Mouse (Mus musculus): ENCODE data around the gene Reps2. TPM values are rescaled to one million over a fixed set of nuclear protein-coding genes. Genes with fewer than 3 reads are reported as not detected.

Gene Reps2
- total RNA-seq, 2 experiments from 2014 or later: 0.71 to 2.5 TPM

- ATAC-seq (replicated peaks; ENCODE audit: poor library complexity): peak; percentile 42
Measured at GRCm38 (mm10) chrX:162500962-162501361, 142.5 kb downstream of the Reps2 start.

GRCm38 (mm10) chrX:162496485-162496884, 147.0 kb downstream of the Reps2 start:
- ATAC-seq (replicated peaks; ENCODE audit: poor library complexity): no peak

GRCm38 (mm10) chrX:162488630-162489029, 154.8 kb downstream of the Reps2 start:
- no peak for ATAC-seq (replicated peaks; ENCODE audit: poor library complexity)

- peak; percentile 55; the same call in 1 of the 2 replicates for ATAC-seq (replicated peaks; ENCODE audit: poor library complexity)
Measured at GRCm38 (mm10) chrX:162487734-162488133, 155.7 kb downstream of the Reps2 start.

- ATAC-seq (replicated peaks; ENCODE audit: poor library complexity): peak; percentile 77
Measured at GRCm38 (mm10) chrX:162470213-162470612, 173.2 kb downstream of the Reps2 start.

DNA sequence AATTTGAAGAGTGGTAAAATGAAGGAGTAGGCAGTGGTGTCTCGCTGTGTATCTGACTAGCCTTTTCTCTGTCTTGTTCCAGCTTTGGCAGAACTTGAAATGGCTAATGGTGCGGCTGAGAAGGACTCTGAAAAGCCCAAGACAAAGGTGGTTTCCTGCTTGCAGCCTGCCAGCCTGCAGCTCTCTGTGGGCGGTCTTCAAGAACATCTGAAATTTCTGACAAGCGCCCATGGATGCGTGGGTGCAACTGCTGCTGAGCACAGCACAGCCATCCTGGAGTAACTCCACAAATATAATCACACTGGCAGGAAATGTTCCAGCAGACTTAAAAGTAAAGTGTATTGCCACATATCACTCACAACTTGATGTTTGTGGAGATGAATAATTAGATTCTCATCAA, 181.3 kb downstream of the Reps2 start:
- no peak for ATAC-seq (replicated peaks; ENCODE audit: poor library complexity)

- peak; percentile 49; the same call in 1 of the 2 replicates for ATAC-seq (replicated peaks; ENCODE audit: poor library complexity)
Measured at GRCm38 (mm10) chrX:162456445-162456844, 187.0 kb downstream of the Reps2 start.

GRCm38 (mm10) chrX:162455364-162455763, 188.1 kb downstream of the Reps2 start:
- ATAC-seq (replicated peaks; ENCODE audit: poor library complexity): peak; percentile 57

- ATAC-seq (replicated peaks; ENCODE audit: poor library complexity): peak; percentile 62
Measured at GRCm38 (mm10) chrX:162453821-162454402, 189.5 kb downstream of the Reps2 start.

DNA sequence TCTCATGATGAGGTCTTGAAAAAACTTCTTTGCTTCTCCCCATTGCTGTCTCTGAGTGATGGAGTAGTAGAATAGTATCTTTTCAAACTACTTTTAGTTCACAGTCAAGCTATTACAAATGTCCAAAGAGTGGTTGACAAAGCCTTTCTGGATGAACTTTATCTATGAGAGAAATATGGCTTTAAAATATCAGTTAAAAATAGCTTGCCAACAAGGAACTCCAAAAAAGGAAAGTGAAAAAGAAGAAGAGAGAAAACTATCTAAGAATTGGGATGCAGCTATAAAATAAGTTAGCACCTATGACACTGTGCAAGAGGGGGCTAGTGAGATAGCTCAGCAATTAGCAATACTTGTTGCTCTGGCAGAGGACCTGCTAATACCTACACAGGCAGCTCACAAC, 190.8 kb downstream of the Reps2 start:
- ATAC-seq (replicated peaks; ENCODE audit: poor library complexity): no peak

DNA sequence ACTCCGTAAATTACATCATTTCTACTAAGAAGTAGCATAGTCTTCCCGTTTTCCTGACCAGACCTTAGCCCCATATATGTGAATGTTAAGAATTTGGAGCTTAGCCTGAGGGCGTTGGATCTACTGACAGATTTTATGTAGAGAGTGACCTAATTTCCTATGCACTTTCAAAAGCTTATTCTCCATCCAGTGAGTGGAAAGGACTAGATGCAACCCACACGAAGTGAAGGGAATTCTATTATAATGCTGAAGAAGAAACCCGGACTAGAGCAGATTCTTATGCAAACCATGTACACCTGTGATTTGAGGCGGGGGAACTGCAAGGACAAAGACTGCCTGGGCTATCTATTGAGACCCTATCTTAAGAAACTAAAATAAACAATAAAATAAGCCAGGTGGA, 195.5 kb downstream of the Reps2 start:
- no peak for ATAC-seq (replicated peaks; ENCODE audit: poor library complexity)

GRCm38 (mm10) chrX:162446678-162447318, 196.7 kb downstream of the Reps2 start:
- ATAC-seq (replicated peaks; ENCODE audit: poor library complexity): peak; percentile 37; the same call in 1 of the 2 replicates

- ATAC-seq (replicated peaks; ENCODE audit: poor library complexity): peak; percentile 44
Measured at GRCm38 (mm10) chrX:162443387-162443786, 200.1 kb downstream of the Reps2 start.

DNA sequence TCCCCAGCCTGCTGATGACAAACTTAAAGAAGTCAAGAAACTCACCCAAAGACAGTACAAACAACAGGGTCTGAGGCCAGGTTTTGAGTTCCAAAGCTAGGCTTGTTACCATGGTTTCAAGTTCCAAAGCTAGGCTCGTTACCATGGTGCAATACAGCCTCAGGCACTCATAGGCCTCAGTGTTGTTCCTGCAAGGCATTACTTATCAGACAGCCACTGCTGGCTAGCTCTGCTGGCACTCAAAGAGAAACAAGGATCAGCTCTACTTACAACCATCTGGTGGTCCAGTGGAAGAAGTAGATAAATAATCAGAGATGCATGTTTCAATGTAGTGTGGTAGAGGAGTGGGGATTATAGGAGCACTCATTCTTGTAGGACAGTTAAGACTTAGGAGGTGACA, 200.5 kb downstream of the Reps2 start:
- peak; percentile 67 for ATAC-seq (replicated peaks; ENCODE audit: poor library complexity)

DNA sequence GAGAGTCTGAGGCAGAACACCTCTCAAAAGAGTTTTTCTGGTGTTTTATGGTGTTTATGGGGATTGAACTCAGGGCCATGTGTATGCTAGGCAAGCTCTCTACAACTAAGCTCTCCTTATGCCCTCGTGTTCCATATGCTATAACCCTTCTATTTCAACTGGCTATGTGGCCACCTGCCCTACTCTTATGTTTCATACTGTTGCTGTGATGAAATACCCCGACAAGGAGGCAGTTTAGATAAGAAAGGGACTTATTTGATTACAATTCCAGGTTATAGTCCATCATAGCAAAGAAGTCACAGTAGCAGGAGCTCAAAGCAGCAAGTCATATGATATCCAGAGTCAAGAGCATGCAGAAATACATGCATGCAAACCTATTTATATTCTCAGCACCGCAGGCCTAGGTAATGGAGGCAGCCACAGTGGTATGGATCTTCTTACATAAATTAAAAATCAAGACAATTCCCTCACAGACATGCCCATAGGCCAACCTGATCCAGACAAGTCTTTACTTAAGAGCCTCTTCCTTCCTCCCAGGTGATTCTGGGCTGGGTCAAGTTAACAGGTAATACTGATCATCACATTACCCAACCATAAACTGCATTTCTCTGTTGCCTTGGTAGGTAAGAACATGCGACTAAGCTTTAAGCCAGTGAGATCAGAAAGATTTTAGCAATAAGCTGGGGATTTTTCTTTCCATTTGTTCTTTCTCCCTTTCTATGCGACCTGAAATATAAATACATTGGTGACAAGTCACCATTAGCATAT, 210.5 kb downstream of the Reps2 start:
- ATAC-seq (replicated peaks; ENCODE audit: poor library complexity): no peak

DNA sequence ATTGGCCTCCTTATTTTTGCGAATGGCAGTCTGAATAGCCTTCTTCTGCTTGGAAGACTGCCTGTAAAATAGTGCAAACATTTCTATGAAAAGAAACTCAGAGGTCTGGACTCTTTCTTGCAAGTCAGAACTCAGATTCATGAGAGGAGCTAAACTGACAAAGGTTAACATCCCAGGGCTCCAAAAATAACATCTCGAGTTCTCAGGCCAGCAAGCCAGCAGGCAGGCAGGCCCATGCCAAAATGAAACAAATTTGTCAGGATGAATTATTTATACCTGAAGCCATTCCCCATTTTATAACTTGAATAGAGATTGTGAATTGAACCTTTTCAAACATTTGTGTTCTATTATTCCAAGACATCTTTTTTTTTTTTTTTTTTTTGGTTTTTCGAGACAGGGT, 215.8 kb downstream of the Reps2 start:
- no peak for ATAC-seq (replicated peaks; ENCODE audit: poor library complexity)

DNA sequence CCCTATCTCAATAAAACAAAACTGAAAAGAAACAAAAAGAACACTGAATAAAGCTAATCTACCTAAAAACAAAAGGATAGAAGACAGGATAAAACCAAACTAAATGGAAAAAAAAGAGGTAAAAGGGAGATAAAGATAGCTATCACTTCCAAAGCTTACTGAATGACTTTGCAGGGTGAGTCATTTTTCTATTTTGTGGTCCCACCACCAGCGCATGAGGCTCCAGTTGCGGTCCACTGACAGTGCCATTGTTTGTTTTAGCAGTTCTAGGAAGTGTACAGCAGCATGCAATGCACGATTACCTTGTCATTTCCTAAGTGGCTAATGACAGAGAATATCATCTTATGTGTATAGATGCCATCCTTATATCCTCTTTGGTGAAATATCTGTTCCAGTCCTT, 224.0 kb downstream of the Reps2 start:
- no peak for ATAC-seq (replicated peaks; ENCODE audit: poor library complexity)

DNA sequence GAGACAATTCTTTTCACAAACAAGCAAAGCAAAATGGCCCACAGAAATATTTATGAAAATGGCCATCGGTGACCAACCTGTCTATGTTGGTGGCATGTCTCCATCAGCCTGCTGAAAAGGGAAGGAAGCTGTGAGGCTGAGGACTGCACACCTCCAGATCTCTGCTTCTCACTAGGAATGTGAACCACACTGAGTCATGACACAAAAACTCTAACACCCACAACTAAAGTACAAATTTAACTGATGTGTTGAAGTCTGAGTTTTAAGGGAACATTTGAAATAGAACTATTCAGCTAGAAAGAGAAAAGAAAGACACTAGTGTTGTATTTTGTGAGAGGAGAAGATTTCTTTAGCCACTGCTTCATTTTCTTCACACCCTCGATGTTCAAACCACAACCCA, 230.3 kb downstream of the Reps2 start:
- no peak for ATAC-seq (replicated peaks; ENCODE audit: poor library complexity)

DNA sequence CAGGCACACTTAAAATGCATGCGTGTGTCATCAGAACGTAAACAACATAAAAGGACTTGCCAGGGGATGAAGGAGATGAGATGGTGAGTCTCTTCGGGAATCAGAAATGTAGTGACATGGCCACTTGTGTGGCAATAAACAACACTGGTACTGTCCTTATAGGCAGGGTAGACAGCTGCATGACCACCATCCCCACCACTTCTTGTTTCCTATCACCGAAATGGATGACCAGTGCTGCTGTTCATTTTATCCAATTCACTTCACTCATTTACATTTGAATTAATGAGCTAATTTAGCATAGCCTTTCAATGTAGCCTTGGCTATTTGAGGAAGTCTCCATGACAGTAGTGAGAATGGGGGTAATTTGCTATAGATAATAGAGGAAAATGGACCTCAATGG, 236.2 kb downstream of the Reps2 start:
- no peak for ATAC-seq (replicated peaks; ENCODE audit: poor library complexity)

DNA sequence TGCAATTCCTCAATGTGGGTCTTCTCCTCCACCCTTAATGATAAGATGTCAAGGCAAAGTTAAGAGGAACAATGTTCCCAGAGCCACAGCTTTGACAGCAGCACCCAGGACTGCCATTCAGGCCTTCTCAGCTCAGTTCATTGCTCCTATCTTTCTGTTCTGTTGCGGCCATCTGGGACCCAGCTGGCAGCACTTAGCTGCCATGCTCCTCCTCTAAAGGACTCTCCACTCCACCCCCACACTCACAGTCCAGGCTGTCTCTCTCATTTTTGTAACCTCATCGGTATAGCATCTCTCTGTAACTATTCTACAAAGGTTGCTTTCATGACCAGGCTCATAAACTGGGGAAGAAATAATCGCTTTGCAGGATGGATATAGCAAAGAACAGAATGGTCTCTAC, 241.0 kb downstream of the Reps2 start:
- ATAC-seq (replicated peaks; ENCODE audit: poor library complexity): no peak

DNA sequence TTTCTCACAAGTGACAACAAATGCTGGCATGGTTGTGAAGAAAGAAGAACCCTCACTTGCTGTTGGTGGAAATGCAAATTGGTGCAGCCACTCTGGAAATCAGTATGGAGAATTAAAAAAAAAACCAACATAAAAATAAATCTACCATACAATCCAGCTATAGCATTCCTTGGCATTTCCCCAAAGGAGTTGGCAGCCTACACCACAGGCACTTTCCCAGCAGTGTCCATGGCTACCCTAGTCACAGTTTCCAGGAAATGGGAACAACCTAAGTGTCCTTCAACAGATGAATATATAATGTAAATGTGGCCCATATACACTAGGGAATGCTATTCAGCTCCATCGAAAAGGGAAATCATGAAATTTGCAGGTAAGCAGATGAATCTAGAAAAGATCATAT, 262.7 kb downstream of the Reps2 start:
- no peak for ATAC-seq (replicated peaks; ENCODE audit: poor library complexity)

DNA sequence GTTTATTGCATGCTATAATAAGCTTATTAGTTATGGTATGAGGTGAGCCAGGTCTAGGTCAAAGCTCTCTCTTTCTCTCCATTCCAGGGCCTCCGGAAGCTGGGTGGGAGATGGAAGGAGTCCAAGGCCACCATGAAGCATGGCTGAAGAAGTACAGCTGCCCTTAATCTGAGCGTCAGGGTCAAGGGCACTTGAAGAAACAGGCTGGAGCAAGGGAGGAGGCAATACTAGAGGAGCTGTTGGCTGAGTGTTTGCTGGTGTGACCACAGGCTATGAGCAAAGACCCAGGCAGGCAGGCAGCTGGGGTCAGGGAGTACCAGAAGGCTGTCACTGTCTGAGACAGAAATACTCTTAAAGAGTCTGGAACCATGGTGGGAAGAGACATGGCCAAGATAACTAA, 280.2 kb downstream of the Reps2 start:
- no peak for ATAC-seq (replicated peaks; ENCODE audit: poor library complexity)
